Mouse (Mus musculus) c-Kit-positive CD71-positive TER-119-positive erythroid progenitor cells, embryonic 14.5 days (primary cell): Measurements from ENCODE around the gene Inpp5f.

Source experiments
- DNase-seq: peaks from one replicate; pipeline ENCODE4 v3.0.0-alpha.2; 2013; ENCODE audit warnings: low spot score

The Inpp5f gene

DNA sequence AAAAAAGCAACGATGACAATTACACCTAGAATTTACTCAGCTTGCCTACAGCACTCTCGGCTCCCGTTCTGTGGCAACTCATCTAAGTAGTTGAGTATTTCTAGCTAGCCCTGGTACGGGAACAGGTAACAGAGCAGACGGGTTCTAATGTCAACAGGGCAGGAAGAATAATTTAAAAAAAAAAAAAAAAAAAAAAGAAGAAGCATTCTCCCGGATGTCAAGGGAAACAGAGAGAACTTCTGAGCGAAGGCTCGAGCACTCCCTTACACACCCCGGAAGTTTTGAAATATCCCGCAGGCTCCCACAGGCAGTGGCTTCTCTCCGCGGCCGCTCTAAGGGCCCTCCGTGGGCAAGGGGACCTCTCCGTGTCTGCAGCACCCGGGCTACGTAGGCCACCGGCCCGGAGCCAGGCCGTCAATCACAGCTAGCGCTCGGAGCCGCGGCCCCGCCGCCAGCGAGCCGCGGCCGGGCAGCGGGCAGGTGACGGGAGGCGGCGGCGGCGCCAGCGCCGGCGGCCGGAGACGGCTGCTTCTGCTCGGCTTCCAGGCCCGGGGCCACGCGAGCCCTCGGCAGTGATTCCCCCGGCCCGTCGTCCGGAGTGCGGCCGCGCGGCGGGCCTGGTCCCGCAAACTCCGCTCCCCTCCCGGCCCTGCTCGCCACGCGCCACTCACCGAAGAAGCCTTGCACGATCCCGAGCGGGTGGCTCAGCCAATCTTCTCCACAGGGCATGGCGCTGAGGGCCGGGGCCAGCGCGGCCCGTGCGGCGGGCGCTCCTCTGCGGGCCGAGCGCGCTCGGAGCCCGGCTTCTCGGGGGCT, 128.5 kb downstream of the Inpp5f start:
- DNase-seq = peak; percentile 26

- DNase-seq = peak; percentile 94
These were observed 129.2 kb downstream of the Inpp5f start, which contains the start of gene Mcmbp for GRCm38 (mm10) chr7:128740334-128740733. Gene Mcmbp (minus strand): TSS chr7:128740495.

- no peak for DNase-seq
These were observed 132.8 kb downstream of the Inpp5f start for GRCm38 (mm10) chr7:128743898-128744297.

DNA sequence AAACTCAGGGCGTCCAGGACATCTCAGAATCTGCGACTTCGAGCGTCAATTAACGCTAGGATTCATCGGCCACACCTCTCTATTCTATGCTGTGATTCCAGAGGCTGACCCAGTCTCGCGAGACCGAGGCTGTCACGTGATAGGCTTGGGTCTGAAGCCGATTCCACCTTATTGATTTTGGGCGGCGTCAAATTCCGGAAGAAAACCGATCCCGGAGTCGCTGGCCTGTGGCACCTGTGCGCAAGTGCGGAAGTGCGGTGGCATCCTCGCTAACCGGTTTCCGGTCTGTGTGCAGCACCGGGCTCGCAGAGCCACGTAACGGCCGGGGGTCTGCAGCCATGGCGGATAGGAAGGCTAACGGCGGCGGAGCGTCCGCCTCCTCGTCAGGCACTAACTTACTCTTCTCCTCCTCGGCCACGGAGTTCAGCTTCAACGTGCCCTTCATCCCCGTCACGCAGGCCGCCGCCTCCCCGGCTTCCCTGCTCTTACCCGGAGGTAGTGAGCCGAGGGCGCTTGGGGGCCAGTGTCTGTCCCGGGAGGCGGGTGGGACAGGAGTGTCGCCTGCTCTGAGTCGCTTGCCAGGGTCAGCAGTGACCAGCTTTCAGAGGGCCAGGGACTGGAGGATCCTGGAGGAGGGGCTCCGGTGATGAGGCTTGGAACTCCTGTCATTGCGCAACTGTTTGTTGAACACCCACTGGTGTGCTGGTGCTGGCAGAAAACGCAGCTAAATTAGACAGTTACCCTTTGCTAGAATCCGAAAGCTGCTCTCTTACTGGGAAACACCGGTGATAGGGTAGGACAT, 133.8 kb downstream of the Inpp5f start, which contains the start of gene Sec23ip:
Sec23ip (plus strand) TSS at position 260 of the 802 bp plus-strand sequence.
- peak; percentile 97 for DNase-seq
